Mouse (Mus musculus) spleen, adult 18-20 months (tissue): Measurements from ENCODE around the gene Cldn4.

Source experiments
- DNase-seq, 2 experiments: peaks; one replicate each; pipeline ENCODE4 v3.0.0; 2022; ENCODE audit warnings: mixed read lengths in 2 of 2

The Cldn4 gene

GRCm38 (mm10) chr5:134929988-134930387 is 16.7 kb downstream of the Cldn4 start:
- DNase-seq: no peak

GRCm38 (mm10) chr5:134926726-134927125 is 20.0 kb downstream of the Cldn4 start:
- no peak for DNase-seq

- DNase-seq: no peak
These were observed 23.6 kb downstream of the Cldn4 start for GRCm38 (mm10) chr5:134923141-134923540.

DNA sequence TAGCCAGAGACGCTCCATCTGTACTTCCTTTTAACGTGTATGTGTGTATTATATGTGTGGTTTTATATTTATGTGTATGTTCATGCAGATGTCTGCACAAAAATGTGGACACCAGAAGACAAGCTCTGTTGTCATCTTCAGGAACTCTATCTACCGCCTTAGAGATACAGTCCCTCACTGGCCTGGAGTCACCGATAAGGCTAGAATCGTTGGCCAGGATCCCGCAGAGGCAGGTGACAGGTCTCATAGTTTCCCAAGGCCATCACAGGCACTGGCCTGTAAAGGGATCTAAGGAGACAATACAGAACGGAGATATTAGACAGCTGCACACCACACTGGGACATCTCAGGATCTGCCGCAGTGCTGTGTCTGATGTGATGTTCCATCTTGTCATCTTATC is 25.6 kb downstream of the Cldn4 start:
- no peak for DNase-seq

- no peak for DNase-seq
These were observed 26.5 kb downstream of the Cldn4 start for GRCm38 (mm10) chr5:134920106-134920687.

- DNase-seq: no peak
These were observed 27.6 kb downstream of the Cldn4 start for GRCm38 (mm10) chr5:134919097-134919496.

- peak in 1 of 2 experiments; percentile 37 for DNase-seq
These were observed 28.5 kb downstream of the Cldn4 start for GRCm38 (mm10) chr5:134918071-134918832.

DNA sequence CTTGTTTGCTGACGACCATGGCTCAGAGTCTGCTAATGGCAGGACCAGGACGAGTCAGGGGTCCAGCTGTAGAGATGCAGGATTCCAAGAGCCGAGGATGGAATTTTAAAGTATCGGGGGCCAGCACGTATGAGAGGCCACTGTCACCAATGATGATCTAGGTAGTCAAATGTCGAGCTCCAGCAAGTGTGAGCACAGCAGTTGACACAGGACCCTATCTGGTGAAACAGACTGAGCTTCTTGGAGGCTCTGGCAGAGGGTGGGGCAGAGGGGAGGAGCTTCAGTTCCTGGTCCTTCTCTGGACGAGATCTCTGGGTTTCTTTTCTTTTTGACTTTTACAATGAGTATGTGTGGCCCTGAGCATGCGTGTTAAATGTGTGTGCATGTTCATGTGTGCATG is 31.4 kb downstream of the Cldn4 start, which contains the start of gene Cldn13:
Gene Cldn13, minus strand, starts transcription at position 216 of the 400 bp plus-strand sequence.
- DNase-seq: no peak

DNA sequence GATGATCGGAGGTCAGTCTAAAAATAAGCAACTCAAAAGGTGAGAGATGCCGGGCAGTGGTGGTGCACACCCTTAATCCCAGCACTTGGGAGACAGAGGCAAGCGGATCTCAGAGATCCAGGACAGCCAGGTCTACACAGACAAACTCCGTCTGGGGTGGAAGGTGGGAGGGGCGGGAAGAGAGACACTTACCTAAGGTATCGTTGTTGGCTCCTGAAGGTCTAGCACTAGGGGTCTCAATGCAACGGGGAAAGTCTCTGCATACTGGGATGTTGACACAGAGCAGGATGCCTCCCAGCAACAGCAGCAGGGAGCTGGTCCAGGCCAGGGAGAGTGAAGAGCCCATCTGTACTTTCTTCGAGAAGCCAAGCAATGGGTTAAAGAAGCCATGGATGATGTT is 32.2 kb downstream of the Cldn4 start:
- no peak for DNase-seq

GRCm38 (mm10) chr5:134913753-134914152 is 33.0 kb downstream of the Cldn4 start:
- DNase-seq: no peak

DNA sequence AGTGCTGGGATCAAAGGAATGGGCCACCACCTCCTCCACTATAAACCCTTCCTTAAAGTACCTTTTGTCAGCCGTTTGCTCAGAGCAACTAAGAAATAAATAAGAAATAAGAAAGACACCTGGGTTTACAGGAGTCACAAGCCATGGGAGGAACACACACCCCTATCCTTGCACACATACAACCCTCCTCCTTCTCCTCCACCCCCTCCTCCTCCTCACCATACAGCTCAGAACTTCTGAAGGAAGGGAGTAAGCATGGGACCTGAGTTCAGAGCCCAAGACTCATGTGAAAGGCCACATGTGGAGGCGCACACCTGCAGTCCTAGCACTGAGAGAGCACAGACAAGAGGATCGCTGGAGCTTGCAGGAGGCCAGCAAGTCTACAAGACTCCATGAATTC is 33.4 kb downstream of the Cldn4 start:
- DNase-seq: no peak

DNA sequence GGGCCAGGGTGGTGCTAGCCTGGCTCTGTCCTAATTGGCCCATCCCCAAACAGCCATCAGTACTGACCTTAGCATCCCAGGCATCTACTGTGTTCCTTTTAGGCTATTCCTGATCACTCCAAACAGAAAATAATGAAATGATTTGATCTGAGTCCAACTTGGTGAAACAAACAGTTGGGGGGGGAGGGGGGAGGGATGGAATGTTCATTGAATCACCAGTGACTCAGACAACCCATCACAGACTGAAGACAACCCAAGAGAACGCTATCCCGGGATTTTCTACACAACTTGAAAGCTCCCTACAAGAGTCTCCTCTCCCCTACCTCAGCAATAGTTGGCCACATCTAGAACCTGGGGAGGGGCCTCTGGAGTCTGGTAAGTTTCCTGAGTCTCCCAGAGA is 34.8 kb downstream of the Cldn4 start:
- DNase-seq: no peak

- peak; percentile 54 to 79 for DNase-seq
These were observed 39.6 kb downstream of the Cldn4 start for GRCm38 (mm10) chr5:134907135-134907534.

DNA sequence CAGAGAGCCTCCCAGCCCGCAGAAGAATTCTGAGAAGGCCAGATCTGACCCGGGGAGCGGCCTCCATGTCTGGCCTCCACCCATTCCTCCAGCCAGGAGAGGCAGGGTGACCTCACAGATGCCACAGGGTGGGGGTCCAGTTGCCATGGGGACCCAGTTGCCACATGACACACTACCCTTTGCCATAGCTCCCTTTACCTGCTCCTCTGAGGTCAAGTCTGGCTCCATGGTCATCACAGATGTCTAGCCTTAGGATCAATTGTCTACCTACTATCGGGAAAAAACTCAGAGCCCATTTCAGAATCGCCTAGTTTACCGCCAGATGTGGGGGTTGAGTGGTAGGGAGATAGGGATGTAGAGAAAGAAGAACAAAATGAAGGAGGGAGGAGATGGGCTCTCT is 40.1 kb downstream of the Cldn4 start, which contains the start of gene Tmem270:
Gene Tmem270, minus strand, starts transcription at position 101 of the 400 bp plus-strand sequence.
- DNase-seq: no peak

DNA sequence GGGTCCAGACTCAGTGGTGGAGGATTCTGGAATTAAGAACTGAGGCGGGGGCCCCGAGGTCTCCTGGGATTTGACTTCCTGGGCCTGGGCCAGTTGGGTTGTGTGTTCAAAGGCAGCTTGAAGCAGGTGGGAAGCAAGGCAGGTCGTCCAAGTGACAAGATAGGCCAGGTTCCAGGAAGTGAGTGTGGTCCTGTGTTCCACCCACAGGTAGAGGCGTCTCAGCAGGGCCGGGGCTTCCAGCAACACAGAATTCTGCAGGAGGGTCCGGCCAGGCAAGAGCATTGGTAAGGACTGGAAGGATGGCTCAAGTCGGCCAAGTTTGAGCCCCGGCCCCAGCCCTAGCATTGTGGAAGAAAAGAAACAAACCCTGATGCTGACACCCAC is 45.1 kb downstream of the Cldn4 start:
- DNase-seq: no peak

- no peak for DNase-seq
These were observed 45.6 kb downstream of the Cldn4 start for GRCm38 (mm10) chr5:134901012-134901643.

- no peak for DNase-seq
These were observed 49.1 kb downstream of the Cldn4 start for GRCm38 (mm10) chr5:134897596-134897995.

GRCm38 (mm10) chr5:134896965-134897364 is 49.8 kb downstream of the Cldn4 start:
- no peak for DNase-seq

GRCm38 (mm10) chr5:134895291-134895690 is 51.4 kb downstream of the Cldn4 start:
- DNase-seq: no peak
